Mouse (Mus musculus) monocyte, adult 2 months (primary cell): ENCODE results near the gene Nacc2.

Source experiments
- DNase-seq, 2 experiments: peaks; one replicate each; pipeline ENCODE4 v3.0.0; 2022; ENCODE audit warnings: low spot score in 2 of 2, low read depth in 1 of 2

The Nacc2 gene

DNA sequence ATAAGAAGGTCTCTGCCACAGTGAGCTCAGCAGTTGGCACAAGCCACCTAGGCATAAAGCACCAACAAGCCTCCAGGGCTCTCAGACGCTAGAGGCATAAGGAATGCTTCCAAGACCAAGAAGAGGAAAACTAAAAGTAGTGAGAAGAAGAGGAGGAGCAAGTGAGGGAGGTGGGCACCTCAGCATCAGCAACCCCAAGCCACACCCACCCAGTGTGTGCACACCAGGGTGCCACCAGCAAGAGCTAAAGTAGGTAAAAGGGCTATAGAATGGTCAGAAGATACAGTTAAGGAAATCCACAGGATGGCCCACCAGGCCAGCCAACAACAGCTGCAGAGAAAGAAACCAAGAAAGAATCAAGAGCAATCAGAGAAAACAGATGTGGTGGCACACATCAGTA is 111.6 kb downstream of the Nacc2 start:
- no peak for DNase-seq
